Mouse (Mus musculus): ENCODE measurements at regions not wholly inside any gene's neighbourhood (a gene's known extent, or its start where the extent isn't known, plus 50 kb on each side); places are given as distances from the start of the nearest gene placed in this dataset.
A peak's percentile ranks its signal among the peaks of the same experiment; 100 is the strongest.

DNA sequence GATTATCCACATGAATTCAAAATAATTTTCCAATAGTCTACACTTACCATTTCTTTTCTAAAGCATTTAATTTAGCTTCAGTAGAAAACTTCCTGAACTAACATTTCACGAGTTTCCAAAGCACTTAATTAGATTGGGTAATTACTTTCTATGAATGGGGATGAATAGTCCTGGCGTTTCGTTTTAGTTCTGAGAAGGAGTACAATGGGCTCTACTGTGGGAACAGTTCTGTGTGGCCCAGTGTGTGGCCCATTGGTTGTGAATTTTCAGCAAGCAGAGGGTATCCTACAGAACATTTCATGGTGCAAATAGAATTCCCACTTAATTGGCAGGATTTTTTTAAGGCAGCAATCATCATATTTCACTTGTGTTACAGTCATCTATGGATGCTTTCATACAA, 95.5 kb downstream of the 1700017N19Rik start:
- peak; percentile 1 for DNase-seq (ENCODE audit: low read depth, low spot score)

DNA sequence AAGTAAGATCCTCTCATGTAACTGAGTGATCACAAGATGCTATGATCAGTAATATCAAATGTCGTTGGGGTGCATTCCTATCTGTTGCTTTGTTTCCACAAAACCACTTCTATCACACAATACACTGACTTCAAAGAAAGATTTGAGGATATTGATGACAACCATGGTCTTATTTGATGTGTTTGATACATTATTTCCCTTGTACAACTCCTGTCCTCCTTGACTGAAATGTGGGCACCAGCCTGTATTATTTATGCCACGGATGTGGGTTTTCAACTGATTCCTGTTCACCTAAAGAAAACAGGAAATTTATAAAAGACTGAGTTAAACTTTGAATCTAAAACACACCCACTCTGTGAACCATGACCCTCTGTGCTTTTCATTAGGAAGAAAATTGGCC, 105.7 kb downstream of the 1700017N19Rik start:
- DNase-seq (ENCODE audit: low read depth, low spot score): no peak

DNA sequence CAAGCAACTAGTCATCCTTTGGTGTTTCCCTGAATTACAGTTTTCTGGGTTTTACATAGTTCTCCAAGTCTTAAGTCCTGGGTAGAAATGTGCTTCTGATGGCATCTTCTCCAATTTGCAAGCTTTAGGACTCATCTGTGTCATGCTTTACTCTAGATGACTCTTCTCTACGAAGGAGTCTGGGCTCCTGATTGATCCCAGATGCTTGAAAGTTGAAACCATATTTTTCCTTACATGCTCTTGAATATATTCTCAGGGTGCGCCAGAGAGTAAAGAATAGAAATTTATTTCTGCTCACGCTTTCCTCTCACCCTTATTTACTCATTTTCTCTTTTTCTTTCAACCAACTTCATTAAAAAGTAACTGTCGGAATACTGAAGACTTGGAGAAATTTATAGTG, 108.9 kb downstream of the 1700017N19Rik start:
- no peak for DNase-seq (ENCODE audit: low read depth, low spot score)

DNA sequence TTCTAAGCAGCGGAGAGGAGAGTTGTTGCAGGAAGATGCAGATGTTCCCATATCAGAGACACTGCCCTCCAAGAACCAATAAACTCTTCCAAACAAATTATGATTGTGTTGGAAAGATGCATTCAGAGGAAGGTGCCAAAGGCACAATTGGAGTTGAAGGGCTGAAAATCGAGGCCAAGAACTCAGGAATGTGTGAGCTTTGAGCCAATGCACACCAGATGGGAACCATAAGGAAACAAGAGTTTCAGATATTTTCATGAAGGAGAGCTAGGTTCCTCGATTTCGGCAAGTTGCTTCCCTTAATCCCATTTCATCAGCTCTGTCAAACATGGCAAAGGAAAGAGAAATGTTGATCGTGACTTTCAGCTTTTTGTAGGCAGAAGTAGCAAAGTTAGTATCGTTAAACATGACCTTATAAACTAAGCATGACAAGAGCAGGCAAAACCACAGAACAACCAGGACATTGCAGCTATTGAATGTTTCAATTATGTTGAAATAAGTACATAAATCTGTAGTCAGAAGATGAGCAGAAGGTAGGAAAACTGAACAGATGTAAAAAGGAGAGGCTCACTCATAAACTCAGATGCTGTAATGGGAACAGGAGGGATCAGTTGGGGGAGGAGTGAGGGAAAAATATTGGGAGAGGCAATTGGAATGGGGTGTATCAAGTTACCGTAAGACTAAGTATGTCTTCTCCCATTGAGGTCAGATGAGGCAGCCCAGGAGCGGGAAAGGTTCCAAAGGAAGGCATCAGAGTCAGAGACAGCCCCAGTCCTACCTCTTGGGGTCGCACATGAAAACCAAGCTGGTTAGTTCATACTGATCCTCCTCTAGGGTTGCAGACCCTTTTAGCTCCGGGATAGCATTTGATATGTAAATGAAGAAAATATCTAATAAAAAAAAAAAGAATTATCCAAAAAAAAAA, 110.3 kb downstream of the 1700017N19Rik start:
- no peak for DNase-seq (ENCODE audit: low read depth, low spot score)

DNA sequence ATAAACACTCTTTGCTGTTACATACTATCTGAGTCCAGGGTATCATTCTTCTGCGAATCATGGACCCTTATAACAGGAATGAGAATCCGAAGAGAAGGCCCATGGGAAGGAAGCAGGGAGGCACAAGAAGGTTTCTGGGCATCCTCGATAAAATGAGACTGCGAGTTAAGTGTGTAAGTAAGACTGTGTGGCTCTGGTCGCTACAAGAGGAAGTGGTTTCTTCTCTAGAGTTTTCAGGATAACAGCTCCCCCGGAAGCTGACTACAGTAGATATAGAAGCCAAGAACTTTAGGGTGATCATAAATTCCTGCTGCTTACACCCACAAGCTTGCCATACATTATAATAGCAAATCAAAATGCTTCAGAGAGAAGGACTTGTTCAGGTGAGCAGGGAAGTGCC, 111.7 kb downstream of the 1700017N19Rik start:
- DNase-seq (ENCODE audit: low read depth, low spot score): no peak

DNA sequence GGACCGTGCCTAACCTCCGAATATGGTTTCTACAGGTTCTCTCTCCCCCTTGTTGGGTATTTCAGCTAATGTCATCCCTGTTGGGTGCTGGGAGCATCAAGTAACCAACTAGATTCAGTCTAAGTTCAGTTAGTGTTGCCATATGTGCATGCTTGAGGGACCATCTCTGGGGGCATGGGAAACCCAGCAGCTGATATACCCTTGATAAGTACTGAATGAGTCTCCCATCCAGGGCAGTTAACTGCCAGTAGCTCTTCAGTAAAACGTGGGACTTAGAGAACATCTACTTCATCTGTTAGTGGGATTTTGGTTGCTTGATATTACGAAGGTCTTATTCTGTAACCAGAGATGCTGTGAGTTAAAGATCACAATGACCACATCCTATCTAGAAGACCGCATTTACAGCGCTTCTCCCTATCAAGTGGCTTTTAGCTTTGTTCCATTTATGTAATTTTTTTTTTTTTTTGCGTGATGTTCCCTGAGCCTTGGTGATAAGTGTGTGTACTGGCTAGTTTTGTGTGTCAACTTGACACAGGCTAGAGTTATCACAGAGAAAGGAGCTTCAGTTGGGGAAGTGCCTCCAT, 125.9 kb downstream of the 1700017N19Rik start:
- DNase-seq (ENCODE audit: low read depth, low spot score): no peak

DNA sequence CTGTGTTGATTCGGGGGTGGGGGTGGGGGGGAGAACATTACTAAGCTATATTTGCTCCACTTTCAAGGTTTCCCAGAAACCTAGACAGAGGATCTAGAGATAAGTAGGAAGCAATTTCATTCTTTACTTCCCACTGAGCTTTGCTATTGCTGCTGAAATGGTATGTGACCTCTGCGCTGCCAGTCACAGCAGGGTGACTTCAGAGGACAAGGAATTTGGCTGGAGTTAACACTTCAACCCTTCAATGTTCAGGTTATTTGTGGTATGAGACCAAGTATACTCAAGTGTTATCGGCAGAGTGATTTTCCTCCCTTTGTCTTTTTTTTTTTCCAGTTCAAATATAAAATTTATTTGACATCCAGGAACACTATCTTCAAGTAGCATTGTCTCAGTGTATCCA, 128.3 kb downstream of the 1700017N19Rik start:
- DNase-seq (ENCODE audit: low read depth, low spot score): no peak

DNA sequence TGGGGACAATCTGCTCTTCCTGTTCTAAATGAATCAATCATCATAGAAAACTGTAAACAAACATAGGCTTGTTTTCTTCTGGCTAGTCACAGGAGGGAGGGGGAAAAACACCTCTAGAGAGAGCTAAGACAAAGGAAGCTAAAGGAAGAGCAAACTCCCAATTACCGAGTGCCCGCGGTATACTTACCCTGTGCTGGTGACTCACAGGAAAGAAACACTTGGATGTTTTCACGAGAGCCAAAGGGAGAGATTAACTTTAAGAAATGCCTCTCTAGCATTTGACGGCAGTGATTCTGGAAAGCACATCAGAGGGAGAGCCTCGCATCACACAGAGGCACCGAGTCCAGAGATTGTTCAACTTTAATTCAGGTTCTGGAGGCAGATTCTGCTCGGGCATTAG, 151.0 kb downstream of the 1700017N19Rik start:
- no peak for DNase-seq (ENCODE audit: low read depth, low spot score)

DNA sequence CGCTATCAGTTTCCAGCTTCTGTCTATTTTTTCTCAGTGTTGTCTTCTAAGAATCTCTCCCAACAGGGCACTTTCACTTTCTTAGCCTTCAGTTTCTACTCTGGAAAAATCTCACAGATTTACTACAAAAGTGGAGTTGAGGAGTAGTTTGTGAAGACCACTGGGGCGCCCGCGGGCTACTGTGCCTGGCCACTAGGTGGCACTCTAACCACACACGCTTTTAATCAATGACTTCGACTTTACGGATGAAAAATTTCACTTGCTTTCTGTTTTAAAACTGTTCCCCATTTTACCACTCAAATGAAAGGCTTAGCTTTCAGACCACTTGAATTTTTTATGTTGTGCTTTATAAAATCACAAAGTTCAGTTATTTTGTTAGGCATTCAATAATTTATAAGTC, 151.8 kb downstream of the 1700017N19Rik start:
- peak; percentile 29 for DNase-seq (ENCODE audit: low read depth, low spot score)

DNA sequence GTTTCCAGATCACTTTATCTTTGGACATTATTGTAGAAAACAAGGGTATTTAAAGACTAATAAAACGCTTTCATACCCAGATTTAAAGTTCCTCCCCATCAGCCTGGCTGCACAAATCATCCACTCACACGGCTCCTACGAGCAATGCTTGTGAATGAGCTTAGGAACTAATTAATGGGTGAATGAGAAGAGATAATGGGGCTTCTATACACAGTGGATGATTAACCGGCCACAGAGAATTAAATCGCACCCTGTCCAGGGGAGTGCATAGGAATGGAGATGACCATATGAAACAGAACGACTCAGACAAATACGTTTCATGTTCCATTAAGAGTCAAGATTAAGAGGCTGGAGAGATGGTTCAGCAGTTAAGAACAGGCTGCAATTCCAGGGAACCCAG, 155.9 kb downstream of the 1700017N19Rik start:
- DNase-seq (ENCODE audit: low read depth, low spot score): no peak

DNA sequence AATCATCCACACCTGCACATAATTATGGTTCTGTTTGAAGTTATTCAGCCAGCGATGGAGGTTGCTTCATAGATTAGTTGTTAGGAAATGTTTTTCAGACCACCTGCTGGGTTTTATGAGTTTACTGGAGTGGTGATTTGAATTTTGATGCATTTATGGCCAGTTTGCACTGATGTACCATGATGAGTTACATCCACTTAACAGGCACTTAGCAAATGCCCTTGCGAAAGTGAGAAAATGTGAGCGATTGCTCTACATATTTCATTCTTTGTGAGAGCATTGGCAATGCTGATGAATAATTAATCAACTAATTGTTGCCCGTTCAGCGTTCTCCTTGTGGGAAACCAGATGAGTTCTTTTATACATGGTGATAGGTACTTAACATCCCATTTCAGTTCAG, 164.7 kb downstream of the 1700017N19Rik start:
- no peak for DNase-seq (ENCODE audit: low read depth, low spot score)

DNA sequence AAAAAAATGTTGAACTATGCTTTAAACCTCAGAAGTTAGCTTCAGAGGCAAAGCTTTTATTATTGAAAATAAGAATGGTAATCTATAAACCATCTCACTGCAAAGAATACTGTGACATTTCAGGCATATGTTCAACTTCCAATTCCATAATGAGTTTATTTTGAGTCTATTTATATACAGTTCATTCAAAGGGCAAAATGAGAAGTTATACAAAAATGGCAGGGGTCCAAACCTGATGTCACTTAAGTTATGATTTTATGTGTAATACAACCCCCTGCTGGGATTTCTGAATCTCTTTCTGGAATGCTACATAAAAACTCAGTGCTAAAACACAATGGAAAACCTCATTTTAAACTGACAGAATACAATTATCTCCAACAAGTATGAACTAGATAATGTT, 184.0 kb downstream of the 1700017N19Rik start:
- DNase-seq (ENCODE audit: low read depth, low spot score): no peak

DNA sequence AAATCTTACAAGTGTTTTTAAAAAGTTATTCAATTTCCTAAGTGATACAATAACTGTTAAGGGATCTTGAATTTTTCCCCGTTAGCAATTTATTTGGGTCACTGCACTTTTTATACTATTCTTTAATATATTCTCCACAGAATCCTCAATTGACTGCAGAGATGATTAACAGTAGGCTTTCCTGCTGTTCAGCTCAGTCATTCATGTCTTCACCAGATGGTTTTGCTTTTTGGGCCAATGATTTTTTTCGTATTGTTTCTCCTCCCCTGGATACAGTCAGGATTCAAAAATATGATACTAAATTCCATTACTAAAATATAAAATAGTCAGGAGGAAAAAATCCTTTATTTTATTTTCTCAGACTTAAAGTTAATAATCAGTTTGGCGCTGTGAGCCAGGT, 201.9 kb downstream of the 1700017N19Rik start:
- DNase-seq (ENCODE audit: low read depth, low spot score): no peak

DNA sequence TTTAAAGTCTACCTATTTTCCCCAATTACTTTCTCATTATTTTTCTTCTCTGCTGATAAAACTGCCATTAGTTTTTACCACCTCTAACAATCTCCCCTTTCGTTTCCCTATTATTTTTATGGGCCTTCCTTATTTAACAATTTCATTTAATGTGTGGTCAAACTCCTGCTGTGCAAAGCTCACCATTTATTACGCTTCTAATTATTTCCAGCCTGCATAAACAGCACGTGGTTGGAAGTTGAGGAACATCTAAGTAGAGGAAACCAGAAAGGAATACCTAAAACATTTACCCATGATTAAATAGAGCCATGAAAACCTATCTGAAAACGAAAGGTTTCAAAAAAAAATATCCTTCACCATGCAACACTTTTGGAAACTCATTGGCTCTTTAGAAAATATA, 202.3 kb downstream of the 1700017N19Rik start:
- DNase-seq (ENCODE audit: low read depth, low spot score): no peak

DNA sequence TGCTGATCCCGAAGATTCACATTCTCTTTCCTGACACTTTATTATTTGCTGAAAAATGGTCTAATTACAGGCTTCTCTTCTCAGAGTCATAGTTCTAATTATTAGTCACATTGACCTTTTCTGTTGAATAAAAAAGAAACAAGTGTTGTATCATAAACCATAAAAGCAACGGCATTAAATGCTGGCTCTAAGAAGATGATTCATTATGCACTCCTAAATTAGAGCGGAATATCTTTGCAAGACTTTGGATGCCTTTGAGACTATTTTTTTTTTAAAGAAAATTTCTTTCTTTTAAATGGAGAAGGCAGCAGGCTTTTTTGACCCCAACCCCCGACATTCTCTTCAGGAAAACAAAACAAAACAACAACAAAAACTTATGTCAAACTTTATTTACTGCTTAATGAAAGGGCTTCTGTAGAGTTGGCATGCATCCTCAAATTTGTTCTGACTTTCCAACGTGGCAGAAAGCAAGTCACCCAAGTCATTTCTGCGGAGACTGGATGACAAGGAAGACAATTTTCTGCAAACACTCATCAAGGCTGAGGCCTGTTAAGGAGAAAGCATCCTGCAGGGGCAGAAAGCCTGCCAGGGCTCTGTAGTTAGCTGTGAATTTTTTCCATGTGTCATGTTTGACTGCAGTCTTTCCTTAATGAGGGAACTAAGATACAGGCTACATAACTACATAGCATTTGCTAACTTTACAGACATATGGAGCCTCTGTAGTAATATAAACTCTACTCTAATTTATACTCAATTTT, 205.1 kb downstream of the 1700017N19Rik start:
- no peak for DNase-seq (ENCODE audit: low read depth, low spot score)

DNA sequence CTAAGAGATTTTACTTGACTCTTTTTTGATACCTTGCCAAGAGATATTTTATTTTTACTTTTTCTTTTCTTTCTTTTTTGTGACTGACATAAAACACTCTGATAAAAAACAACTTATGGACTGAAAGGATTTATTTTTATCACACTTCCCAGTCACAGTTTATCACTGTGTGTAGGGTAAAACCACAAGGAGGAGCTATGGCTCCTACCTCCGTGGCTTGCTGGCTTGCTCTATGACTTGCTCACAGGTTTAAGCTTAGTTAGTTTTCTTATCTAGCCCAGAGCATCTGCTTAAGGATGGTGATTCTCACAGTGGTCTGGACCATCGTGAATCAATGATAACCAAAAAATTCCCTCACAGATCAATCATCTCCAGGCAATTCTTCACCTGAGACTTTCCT, 221.4 kb downstream of the 1700017N19Rik start:
- DNase-seq (ENCODE audit: low read depth, low spot score): no peak

DNA sequence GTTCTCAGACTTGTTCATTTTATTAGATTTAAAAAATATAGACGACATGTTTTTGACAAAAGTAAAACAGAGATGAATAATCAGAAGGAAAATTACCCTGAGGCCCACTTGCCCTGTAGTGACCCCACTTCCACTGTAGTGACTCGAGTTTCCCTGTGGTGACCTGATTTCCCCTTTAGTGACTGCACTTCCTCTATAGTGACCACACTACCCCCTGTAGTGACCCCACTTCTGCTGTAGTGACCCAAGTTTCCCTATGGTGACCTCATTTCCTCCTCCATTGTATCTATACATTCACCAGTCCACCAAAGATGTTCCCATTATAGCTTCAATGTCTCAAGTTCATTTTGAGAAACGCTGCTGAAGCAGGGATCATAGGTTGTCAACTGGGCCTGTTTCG, 244.5 kb downstream of the 1700017N19Rik start:
- DNase-seq (ENCODE audit: low read depth, low spot score): no peak

DNA sequence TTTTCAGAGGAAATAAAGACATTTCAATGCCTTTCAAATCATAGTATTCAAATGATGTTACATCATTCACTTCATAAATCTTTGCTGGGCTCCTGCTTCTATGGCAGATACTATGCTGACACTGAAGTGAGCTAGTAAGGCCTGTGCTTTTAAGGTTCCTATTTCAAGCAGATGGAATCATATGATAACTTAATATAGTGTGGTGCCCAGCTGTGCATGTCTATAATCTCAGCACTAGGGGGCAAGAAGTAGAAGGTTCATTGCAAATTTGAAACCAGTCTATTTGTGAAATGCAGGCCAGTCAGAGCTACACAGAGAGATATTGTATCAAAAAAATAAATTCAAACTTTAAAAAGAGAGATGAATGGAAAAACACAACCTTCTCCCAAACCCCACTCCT, 262.9 kb downstream of the 1700017N19Rik start:
- no peak for DNase-seq (ENCODE audit: low read depth, low spot score)

DNA sequence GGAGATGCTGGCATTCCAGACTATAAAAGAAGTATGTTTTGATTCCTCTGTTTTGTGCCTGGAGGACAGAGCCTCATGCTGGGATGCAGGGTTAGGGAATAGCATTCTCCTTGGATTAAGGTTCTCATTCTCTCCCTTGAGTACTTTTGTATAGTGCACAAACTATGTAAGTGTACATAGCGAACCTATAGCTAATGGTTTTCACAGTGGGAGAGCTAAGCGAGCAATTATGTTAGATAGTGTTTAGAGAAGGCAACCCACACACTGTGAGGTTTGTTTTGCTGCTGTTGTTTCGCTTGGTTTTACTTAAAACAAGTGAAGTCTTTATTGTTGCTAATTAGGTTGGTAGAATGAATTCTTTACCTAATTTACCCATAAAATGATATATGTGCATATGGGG, 266.2 kb downstream of the 1700017N19Rik start:
- no peak for DNase-seq (ENCODE audit: low read depth, low spot score)

DNA sequence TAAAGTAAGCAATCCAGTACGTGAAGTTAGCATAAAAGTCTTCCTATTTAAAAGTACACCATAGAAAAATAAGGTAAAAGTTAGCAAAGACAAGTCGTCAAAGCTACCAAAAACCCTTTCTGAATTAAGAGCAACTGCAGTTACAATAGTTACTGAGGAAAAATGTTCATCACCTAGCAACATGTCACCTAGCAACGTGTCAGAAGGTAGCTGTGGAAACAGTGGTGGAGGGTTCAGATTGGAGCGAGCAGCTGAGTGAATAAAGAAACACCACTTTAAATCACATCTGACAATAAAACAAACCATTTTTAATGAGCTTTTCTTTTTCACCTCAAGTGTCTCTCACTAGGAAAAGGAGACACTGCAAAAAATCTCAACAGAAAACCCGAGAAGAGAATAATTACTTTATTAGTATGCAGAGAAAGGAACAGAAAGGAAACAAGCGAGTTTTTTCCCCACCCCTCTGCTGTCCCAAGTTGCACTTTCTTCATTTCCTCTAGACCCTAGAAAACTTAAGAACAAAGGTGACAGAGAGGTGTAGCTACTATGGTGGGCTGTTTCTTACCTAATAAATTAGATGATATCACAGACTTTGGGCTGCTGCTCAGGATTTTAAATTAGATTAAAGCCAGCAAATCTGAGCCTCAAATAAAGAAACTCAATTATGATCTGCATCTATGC, 275.4 kb downstream of the 1700017N19Rik start:
- DNase-seq (ENCODE audit: low read depth, low spot score): no peak

DNA sequence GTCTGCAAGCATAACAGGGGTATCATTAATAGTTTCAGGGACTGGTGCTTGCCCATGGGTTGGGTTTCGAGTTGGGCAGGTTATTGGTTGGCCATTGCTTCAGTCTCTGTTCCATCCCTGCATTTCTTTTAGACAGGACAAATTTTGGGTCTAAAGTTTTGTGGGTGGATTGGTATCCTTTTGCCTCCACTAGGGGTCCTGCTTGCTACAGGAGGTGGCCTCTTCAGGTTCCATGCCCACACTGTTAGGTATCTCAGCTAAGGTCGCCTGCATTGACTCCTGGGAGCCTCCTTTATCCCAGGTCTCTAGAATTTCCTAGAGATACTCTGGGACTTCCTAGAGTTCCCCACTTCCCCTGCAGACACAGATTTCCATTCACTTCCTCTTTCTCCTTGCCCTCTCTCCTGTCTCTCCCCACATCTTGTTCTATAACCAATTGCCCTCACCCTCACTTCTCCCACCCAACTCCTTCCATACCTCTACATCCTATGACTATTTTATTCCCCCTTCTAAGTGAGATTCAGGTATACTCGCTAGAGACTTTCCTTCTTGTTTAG, 278.2 kb downstream of the 1700017N19Rik start:
- DNase-seq (ENCODE audit: low read depth, low spot score): no peak

DNA sequence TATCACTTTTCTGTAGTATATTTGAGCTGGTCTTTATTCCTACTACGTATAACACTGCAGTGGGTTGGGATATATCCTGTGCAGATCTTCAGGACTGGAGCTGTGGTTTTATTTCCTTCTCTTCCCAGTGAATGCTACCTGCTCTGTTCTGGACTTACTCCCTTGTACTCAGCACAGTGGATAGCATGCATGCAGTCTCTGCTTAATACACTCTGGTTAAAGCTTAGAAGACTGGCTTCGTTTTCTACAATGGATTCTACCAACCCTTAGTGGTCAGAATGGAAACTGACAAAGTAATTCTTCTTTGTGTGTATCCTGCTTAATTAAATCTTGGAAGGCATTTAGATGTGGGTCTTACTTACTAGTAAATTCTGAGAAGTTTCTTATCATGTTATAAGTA, 292.3 kb downstream of the 1700017N19Rik start:
- DNase-seq (ENCODE audit: low read depth, low spot score): no peak
